Mouse (Mus musculus): ENCODE data around the gene Iqgap1.

Iqgap1 gene

GRCm38 (mm10) chr7:80666198-80666915, 159.4 kb downstream of the Iqgap1 start:
- no peak for DNase-seq (ENCODE audit: low read depth)

Measured in naive thymus-derived CD4-positive, alpha-beta T cell, adult 2 months (primary cell).